Mouse (Mus musculus): ENCODE measurements around the gene Them7. TPM values are rescaled to one million over a fixed set of nuclear protein-coding genes. Genes with fewer than 3 reads are reported as not detected.
A peak's percentile ranks its signal among the peaks of the same experiment; 100 is the strongest.

The Them7 gene
- polyA plus RNA-seq, 1 experiment from 2014 or later: 0.13 TPM

- 36% methylated on average over 4 of the region's 4 CpGs for WGBS
- no peaks in the 10 kb centered on the region for H3K36me3 ChIP-seq
- H3K4me1 ChIP-seq: peaks cover 10% of the 10 kb centered on the region
- no peak overlapping the region for H3K9ac ChIP-seq
- H3K4me2 ChIP-seq (replicated peaks): no peak overlapping the region
- no peak overlapping the region for H3K4me3 ChIP-seq
- H3K27me3 ChIP-seq: no peaks in the 10 kb centered on the region; the same call in none of the 2 replicates
- no peak for ATAC-seq (ENCODE audit: low FRiP score)
- H3K27ac ChIP-seq: no peak overlapping the region
- H3K9me3 ChIP-seq (replicated peaks): no peaks in the 10 kb centered on the region
Observed at GRCm38 (mm10) chr2:105367623-105368022, 143.5 kb downstream of the Them7 start.

- Histone ChIP-seq H3K27ac (no peak overlapping the region), H3K9me3 (replicated peaks) (no peaks in the 10 kb centered on the region), H3K9ac (no peak overlapping the region), H3K4me2 (replicated peaks) (peak overlapping the region; percentile 32), H3K36me3 (no peaks in the 10 kb centered on the region), H3K4me1 (peaks cover 10% of the 10 kb centered on the region), H3K4me3 (no peak overlapping the region), H3K27me3 (no peaks in the 10 kb centered on the region; the same call in none of the 2 replicates)
- ATAC-seq (ENCODE audit: low FRiP score): 0 out of 2 replicates have a peak, but pooled peaks have one; percentile 47
- WGBS: 8% methylated on average over 10 of the region's 10 CpGs
Observed at GRCm38 (mm10) chr2:105370240-105370639, 146.1 kb downstream of the Them7 start.

DNA sequence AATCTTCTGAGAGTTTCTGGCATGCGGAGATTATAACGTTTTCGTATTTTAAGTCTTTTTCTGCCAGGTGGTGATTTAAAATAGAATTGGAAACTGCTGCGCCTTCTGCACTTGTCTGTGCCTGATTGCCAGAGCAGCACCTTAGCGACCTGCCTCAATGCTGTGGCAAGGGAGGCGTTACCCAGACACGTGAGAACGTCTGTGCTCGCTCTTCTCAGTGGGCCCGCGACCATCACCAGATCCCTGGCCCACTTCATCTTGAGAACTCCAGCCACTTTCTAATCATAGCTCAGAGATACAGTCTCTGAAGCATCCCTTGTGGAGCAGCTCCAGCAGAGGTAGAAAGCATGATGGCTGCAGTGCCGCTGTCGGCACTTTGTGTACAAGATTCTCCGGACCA lies 146.6 kb downstream of the Them7 start:
- peak overlapping the region; percentile 32 for H3K4me2 ChIP-seq (replicated peaks)
- no peaks in the 10 kb centered on the region; the same call in none of the 2 replicates for H3K27me3 ChIP-seq
- no peaks in the 10 kb centered on the region for H3K9me3 ChIP-seq (replicated peaks)
- no peak overlapping the region for H3K4me3 ChIP-seq
- ATAC-seq (ENCODE audit: low FRiP score): no peak
- peaks cover 10% of the 10 kb centered on the region for H3K4me1 ChIP-seq
- 33% methylated on average over 14 of the region's 14 CpGs for WGBS
- no peak overlapping the region for H3K27ac ChIP-seq
- H3K36me3 ChIP-seq: no peaks in the 10 kb centered on the region
- H3K9ac ChIP-seq: no peak overlapping the region

- ATAC-seq (ENCODE audit: low FRiP score): no peak
- 86% methylated on average over 6 of the region's 6 CpGs for WGBS
- Histone ChIP-seq H3K9me3 (replicated peaks) (no peaks in the 10 kb centered on the region), H3K4me1 (peaks cover 10% of the 10 kb centered on the region), H3K27ac (no peak overlapping the region), H3K27me3 (no peaks in the 10 kb centered on the region; the same call in none of the 2 replicates), H3K4me3 (no peak overlapping the region), H3K9ac (no peak overlapping the region), H3K4me2 (replicated peaks) (no peak overlapping the region), H3K36me3 (no peaks in the 10 kb centered on the region)
Observed at GRCm38 (mm10) chr2:105372156-105372555, 148.0 kb downstream of the Them7 start.

DNA sequence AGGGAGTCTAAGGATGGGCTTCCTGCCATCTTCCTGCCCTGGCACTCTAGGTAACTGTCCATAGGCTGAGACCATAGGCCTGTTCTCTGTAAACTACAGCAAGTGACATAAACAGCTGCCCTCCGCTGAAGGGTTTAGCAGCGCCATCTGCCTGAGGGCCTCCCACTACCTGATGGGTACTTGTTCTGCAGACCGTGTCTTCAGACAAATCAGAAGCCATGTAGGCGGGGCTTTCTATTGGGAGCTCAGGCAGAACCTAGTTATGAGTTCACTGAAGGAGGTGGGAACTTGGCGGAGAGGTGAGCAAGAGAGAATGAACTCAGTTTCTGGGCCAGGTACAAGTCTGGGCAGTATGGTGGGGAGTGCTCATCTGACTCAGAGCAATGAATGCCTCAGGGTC lies 148.6 kb downstream of the Them7 start:
- no peaks in the 10 kb centered on the region; the same call in none of the 2 replicates for H3K27me3 ChIP-seq
- no peak overlapping the region for H3K4me2 ChIP-seq (replicated peaks)
- 83% methylated on average over 5 of the region's 5 CpGs for WGBS
- ATAC-seq (ENCODE audit: low FRiP score): no peak
- H3K36me3 ChIP-seq: no peaks in the 10 kb centered on the region
- H3K4me3 ChIP-seq: no peak overlapping the region
- H3K9ac ChIP-seq: no peak overlapping the region
- H3K4me1 ChIP-seq: peaks cover 10% of the 10 kb centered on the region
- no peaks in the 10 kb centered on the region for H3K9me3 ChIP-seq (replicated peaks)
- H3K27ac ChIP-seq: no peak overlapping the region

- 92% methylated on average over 11 of the region's 11 CpGs for WGBS
- Histone ChIP-seq H3K9ac (no peak overlapping the region), H3K36me3 (no peaks in the 10 kb centered on the region), H3K4me3 (no peak overlapping the region), H3K4me2 (replicated peaks) (no peak overlapping the region), H3K4me1 (peaks cover 10% of the 10 kb centered on the region), H3K27ac (no peak overlapping the region), H3K9me3 (replicated peaks) (no peaks in the 10 kb centered on the region), H3K27me3 (no peaks in the 10 kb centered on the region; the same call in none of the 2 replicates)
- no peak for ATAC-seq (ENCODE audit: low FRiP score)
Observed at GRCm38 (mm10) chr2:105373658-105374057, 149.5 kb downstream of the Them7 start.

DNA sequence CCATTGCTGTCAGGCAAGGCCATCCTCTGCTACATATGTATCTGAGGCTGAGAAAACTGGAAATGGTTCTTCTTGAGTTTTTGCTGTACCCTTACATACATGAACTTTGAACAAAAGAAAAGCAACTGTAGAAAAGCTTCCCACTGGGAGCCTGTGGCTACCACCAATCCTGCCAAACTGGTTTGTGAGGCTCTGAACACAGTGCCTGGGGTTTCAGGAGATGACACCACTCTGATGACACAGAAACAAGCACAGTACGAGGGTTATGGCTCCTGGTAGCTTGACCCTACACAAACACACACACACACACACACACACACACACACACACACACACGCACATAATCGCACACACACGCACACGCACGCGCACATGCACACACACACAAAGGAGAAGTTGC lies 151.1 kb downstream of the Them7 start:
- H3K27me3 ChIP-seq: no peaks in the 10 kb centered on the region; the same call in none of the 2 replicates

DNA sequence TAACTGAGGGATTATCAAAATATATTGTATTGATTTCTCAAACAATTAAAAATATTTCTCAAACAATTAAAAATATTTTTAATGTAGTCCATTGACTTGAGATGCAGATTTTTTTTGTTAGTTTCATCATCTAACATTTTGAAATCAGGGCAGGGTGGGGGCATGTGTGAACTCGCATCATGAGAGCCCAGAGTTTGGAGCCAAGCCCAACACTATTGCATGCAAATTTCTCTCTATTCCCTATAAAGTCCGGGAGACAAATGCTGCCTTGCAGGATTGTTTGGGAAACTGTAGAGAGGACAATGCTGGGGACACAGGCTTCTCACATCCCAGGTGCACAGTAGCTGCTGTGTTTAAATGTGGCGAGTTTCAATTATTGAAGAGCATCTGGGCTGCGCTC lies 151.6 kb downstream of the Them7 start:
- Histone ChIP-seq H3K4me3 (no peak overlapping the region), H3K27ac (no peak overlapping the region), H3K9ac (no peak overlapping the region), H3K4me2 (replicated peaks) (no peak overlapping the region), H3K36me3 (no peaks in the 10 kb centered on the region), H3K27me3 (no peaks in the 10 kb centered on the region; the same call in none of the 2 replicates), H3K9me3 (replicated peaks) (no peaks in the 10 kb centered on the region), H3K4me1 (0 out of 2 replicates have a peak, but pooled peaks cover 3% of the 10 kb centered on the region)
- WGBS: 84% methylated on average over 4 of the region's 4 CpGs
- no peak for ATAC-seq (ENCODE audit: low FRiP score)

More for the DNA sequence above, 151.1 kb downstream of the Them7 start:
- Histone ChIP-seq H3K9me3 (replicated peaks) (no peaks in the 10 kb centered on the region), H3K4me2 (replicated peaks) (no peak overlapping the region), H3K27ac (no peak overlapping the region), H3K36me3 (no peaks in the 10 kb centered on the region), H3K9ac (no peak overlapping the region), H3K4me1 (peaks cover 7% of the 10 kb centered on the region), H3K4me3 (no peak overlapping the region)
- WGBS: 82% methylated on average over 7 of the region's 7 CpGs
- no peak for ATAC-seq (ENCODE audit: low FRiP score)

- no peak overlapping the region for H3K27ac ChIP-seq
- 76% methylated on average over 1 of the region's 1 CpGs for WGBS
- no peak for ATAC-seq (ENCODE audit: low FRiP score)
- no peaks in the 10 kb centered on the region for H3K9me3 ChIP-seq (replicated peaks)
- H3K4me2 ChIP-seq (replicated peaks): no peak overlapping the region
- no peak overlapping the region for H3K4me3 ChIP-seq
- no peaks in the 10 kb centered on the region for H3K27me3 ChIP-seq
- H3K36me3 ChIP-seq: no peaks in the 10 kb centered on the region
- H3K9ac ChIP-seq: no peak overlapping the region
- H3K4me1 ChIP-seq: no peaks in the 10 kb centered on the region
Observed at GRCm38 (mm10) chr2:105379682-105380081, 155.6 kb downstream of the Them7 start.

DNA sequence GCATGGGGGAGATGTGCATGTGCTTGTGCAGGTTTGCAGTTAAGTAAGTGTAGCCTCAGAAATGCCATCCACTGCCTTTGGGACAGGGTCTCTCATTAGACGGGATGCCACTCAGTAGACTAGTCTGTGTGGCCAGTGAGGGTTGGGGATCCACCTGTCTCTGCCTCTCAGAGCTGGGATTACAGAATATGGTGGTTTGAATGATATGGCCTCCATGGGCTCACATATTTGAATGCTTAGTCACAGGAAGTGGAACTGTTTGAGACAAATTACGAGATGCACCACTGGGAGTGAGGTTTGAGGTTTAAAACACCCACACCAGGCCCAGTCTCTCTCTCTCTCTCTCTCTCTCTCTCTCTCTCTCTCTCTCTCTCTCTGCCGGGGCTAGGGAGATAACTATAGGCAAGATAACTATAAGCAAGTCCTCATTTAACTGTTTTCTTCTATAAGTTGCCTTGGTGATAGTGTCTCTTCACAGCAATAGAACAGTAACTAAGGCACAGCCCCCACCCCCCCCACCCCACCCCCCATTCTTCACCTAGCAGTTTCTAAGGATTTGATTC lies 156.7 kb downstream of the Them7 start:
- Histone ChIP-seq H3K36me3 (peaks cover 6% of the 10 kb centered on the region; the same call in 1 of the 2 replicates), H3K27me3 (no peaks in the 10 kb centered on the region), H3K4me2 (replicated peaks) (no peak overlapping the region), H3K4me3 (no peak overlapping the region), H3K9me3 (replicated peaks) (no peaks in the 10 kb centered on the region), H3K27ac (no peak overlapping the region), H3K9ac (no peak overlapping the region), H3K4me1 (no peaks in the 10 kb centered on the region)
- no peak for ATAC-seq (ENCODE audit: low FRiP score)
- WGBS: 84% methylated on average over 3 of the region's 3 CpGs

DNA sequence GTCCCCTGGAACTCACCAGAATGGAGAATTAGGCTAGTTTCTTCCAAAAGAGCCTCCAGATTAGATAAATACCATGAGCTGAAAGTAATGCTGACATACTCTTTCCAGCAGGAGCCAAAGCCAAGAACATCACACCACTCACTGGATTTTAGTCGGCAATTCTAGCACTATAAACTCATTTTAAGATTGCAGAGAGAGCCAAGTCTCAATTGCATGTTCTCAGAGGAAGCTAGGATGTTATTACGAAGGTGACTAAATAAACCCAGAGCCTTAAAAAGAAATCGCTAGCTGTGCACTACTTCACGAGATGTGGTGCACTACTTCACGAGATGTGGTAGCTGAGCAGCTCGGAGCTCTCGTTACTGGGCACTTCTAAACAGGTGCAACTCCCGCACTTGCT lies 158.9 kb downstream of the Them7 start:
- Histone ChIP-seq H3K36me3 (peaks cover 20% of the 10 kb centered on the region; the same call in 1 of the 2 replicates), H3K9ac (no peak overlapping the region), H3K4me2 (replicated peaks) (no peak overlapping the region), H3K4me1 (no peaks in the 10 kb centered on the region), H3K27ac (no peak overlapping the region), H3K27me3 (no peaks in the 10 kb centered on the region), H3K9me3 (replicated peaks) (no peaks in the 10 kb centered on the region), H3K4me3 (no peak overlapping the region)
- no peak for ATAC-seq (ENCODE audit: low FRiP score)
- 89% methylated on average over 8 of the region's 8 CpGs for WGBS

GRCm38 (mm10) chr2:105384998-105385397 lies 160.9 kb downstream of the Them7 start:
- Histone ChIP-seq H3K27ac (no peak overlapping the region), H3K9me3 (replicated peaks) (no peaks in the 10 kb centered on the region), H3K4me3 (no peak overlapping the region), H3K4me2 (replicated peaks) (no peak overlapping the region), H3K9ac (no peak overlapping the region), H3K36me3 (peaks cover 27% of the 10 kb centered on the region; the same call in 1 of the 2 replicates), H3K4me1 (no peaks in the 10 kb centered on the region), H3K27me3 (no peaks in the 10 kb centered on the region)
- no peak for ATAC-seq (ENCODE audit: low FRiP score)
- WGBS: 74% methylated on average over 3 of the region's 3 CpGs

- Histone ChIP-seq H3K4me1 (no peaks in the 10 kb centered on the region), H3K4me2 (replicated peaks) (no peak overlapping the region), H3K27me3 (no peaks in the 10 kb centered on the region), H3K9ac (no peak overlapping the region), H3K27ac (no peak overlapping the region), H3K4me3 (no peak overlapping the region), H3K9me3 (replicated peaks) (no peaks in the 10 kb centered on the region), H3K36me3 (peaks cover 34% of the 10 kb centered on the region)
- no peak for ATAC-seq (ENCODE audit: low FRiP score)
- WGBS: 83% methylated on average over 4 of the region's 4 CpGs
Observed at GRCm38 (mm10) chr2:105386418-105386817, 162.3 kb downstream of the Them7 start.

Data from hindbrain, embryonic 12.5 days (tissue).